Mouse (Mus musculus) activated CD4-positive, CD25-positive, alpha-beta regulatory T cell, adult 4 months (primary cell): Measurements from ENCODE around the gene Cotl1. TPM values are rescaled to one million over a fixed set of nuclear protein-coding genes. Genes with fewer than 3 reads are reported as not detected.
"Not testable (repeated sequence)": the region's sequence is repeated elsewhere in the genome, so short reads cannot be mapped to it uniquely, and the experiment has no call there.

Experiments used
- ATAC-seq: one replicate; pipeline ENCODE4 v1.8.0; 2017
- polyA plus RNA-seq, 2 experiments: library from polyadenylated mRNA; unstranded; fragments of 100-300 nt; shearing (Covaris generic); gene quantifications; one replicate each; pipeline ENCODE4 v1.2.1; 2017

The Cotl1 gene
- 100 to 1,000 TPM; 219 to 262 TPM for polyA plus RNA-seq

GRCm38 (mm10) chr8:119840275-119840808 lies at the start of gene Cotl1:
Gene Cotl1 (minus strand): TSS chr8:119840544.
- ATAC-seq, result peak; percentile 74

DNA sequence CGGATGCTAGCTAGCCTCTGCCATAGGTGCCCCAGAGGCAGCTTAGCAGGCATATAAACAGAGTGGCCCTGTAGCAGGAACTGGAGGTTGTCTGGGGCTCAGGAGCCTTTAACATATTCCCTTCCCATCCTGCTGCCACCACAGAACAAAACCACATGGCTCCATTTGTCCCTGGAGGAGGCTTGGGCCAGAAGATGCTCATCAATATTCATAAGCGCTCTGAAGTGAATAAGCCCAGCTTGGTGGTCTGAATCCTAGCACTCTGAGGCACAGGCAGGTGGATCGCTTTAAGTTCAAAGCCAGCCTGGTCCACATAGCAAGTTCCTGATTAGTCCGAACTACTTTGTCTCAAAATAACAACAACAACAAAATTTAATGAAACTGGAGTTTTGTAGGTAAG lies 47.7 kb upstream of the Cotl1 start:
- ATAC-seq, result no peak

DNA sequence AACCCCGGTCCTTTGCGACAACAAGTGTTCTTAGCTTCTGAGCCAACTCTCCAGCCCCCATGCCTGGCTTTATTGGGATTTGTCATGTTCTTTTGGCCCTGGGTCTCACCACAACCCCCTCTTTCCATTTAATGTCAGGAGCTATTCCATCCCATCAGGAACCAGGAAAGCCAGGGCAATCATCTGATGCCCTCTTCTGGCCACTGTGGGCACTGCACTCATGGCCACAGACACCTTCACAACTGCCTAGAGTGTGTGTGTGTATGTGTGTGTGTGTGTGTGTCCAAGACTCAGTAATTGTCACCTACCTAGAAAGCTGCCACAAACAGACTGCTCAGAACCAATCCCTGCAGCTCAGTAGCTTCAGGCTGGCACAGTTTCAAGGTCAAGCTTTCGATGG lies 46.8 kb upstream of the Cotl1 start:
- ATAC-seq, result no peak

GRCm38 (mm10) chr8:119885612-119886011 lies 45.3 kb upstream of the Cotl1 start:
- ATAC-seq, result no peak

DNA sequence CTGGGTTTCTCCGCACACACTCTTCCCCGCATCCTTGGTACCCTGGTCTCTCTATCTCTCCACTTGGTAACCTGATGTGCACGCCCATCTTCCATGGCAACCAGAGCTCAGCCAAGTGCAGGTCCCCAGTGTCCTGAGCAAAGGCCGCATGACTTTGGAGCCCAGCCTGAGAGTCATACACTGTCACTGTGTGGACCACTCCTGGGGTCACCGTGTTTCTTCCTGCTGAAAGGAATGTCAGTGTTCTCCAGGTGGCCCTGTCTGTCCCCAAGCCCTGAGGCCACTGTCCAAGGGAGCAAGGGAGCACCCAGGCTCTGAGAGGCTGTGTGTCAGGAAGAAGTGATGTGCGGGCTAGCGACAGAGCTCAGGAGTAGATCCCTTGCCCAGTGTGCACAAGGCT lies 42.9 kb upstream of the Cotl1 start:
- no peak for ATAC-seq

DNA sequence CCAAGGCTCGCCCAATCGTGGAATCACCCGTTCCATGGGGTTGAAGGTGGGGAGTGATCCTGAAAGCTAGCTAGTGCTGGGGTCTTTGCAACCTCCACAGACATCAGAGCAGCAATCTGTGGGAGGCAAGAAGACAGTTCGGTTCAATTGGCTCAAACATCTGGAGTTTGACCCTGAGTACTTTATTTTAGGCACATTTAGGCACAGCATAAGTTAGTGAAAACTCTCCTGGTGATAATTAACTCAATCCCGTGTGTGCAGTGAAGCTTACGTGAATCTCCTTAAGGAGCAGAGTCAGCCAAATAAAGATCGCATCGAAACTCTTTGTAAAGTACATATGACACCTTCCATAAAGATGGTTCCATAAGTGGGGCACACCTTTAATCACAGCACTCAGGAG lies 41.6 kb upstream of the Cotl1 start:
- no peak for ATAC-seq

- no peak for ATAC-seq
These were observed 41.0 kb upstream of the Cotl1 start for GRCm38 (mm10) chr8:119881301-119881700.

GRCm38 (mm10) chr8:119873181-119873580 lies 32.8 kb upstream of the Cotl1 start:
- no peak for ATAC-seq

DNA sequence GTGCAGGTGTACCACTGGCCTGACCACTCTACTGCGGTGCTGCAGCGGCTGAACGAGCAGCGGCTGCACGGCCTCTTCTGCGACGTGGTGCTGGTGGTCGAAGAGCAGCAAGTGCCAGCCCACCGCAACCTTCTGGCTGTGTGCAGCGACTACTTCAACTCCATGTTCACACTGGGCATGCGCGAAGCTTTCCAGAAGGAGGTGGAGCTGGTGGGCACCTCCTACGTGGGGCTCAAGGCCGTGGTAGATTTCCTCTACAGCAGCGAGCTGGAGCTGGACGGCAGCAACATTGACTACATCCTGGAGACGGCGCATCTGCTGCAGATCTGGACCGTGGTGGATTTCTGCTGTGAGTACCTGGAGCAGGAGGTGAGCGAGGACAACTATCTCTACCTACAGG lies 29.3 kb upstream of the Cotl1 start:
- no peak for ATAC-seq

- no peak for ATAC-seq
These were observed 22.4 kb upstream of the Cotl1 start for GRCm38 (mm10) chr8:119862749-119863148.

- no peak for ATAC-seq
These were observed 22.0 kb upstream of the Cotl1 start for GRCm38 (mm10) chr8:119862390-119862734.

DNA sequence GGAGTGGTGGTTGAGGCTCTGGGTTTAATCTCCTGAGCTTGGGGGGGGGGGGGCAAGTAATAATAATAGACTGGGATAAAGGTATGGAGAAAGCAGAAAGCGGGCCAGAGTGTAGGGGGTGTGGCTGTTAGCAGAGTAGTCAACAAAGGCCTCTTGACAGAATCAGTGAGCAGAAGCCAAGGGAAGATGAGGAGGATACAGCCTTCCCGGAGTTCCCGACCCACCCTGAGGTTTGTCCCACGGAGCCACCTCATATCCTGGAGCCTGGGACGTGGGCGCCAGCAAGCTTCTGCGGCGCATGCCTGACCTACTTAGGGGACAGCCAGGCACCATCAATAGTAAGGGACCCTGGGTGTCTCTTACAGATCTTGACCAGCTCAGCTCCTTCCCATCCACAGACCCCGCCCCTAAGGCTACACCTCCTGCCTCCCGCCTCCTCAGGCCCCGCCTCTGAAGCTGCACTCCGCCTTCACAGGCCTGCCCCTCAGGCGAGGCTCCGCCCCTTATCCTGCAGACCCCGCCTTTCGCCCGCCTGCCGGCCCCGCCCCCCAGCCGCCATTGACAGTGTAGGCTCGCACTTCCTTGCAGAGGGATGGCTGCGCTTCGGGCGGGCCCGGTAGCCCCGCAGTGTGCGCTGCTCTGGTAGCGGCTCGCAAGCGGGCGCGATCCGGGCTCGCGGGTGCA lies 21.5 kb upstream of the Cotl1 start, which contains the start of gene Klhl36:
TSS of gene Klhl36 (plus strand) at position 561 of the 684 bp plus-strand sequence.
- ATAC-seq, result peak; percentile 97

GRCm38 (mm10) chr8:119857767-119858166 lies 17.4 kb upstream of the Cotl1 start:
- no peak for ATAC-seq

- ATAC-seq, result no peak
These were observed 15.3 kb upstream of the Cotl1 start for GRCm38 (mm10) chr8:119855656-119856055.

GRCm38 (mm10) chr8:119854035-119854434 lies 13.7 kb upstream of the Cotl1 start:
- no peak for ATAC-seq

- no peak for ATAC-seq
These were observed 13.2 kb upstream of the Cotl1 start for GRCm38 (mm10) chr8:119853521-119853920.

DNA sequence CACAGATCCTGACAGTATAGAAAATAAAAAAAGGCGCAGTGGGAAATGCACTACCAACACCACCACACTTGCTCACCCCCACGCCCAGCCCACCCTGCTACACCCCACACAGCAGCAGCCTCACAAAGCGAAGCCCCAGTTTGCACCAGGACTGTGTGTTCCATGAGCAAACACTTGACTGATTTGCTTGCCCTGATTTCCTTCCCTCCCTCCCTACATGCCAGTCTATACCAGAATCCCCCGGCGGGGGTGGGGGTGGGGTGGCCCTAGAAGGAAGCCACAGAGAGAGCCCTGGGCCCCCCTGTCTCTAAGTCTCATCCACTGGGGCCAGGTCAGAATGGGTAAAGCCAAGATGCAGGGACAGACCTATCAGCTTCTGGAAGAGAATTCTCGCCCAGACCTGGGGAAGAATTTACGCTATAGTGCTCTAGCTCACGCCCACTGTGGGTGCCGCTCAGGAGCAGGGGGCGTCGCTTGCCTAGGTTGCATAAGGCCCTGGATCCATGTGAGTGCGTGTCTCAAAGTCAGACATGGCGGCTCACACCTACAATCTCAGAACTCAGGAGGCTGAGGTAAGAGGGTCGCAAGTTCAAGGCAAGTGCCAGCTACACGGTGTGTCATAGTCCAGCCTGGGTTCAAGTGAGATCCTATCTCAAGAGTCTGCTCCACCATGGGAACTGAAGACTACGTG lies 7.0 kb upstream of the Cotl1 start:
- no peak for ATAC-seq

- ATAC-seq, result not testable (repeated sequence)
These were observed 5.4 kb upstream of the Cotl1 start for GRCm38 (mm10) chr8:119845741-119846140.

- ATAC-seq, result no peak
These were observed 4.2 kb upstream of the Cotl1 start for GRCm38 (mm10) chr8:119844577-119844976.

DNA sequence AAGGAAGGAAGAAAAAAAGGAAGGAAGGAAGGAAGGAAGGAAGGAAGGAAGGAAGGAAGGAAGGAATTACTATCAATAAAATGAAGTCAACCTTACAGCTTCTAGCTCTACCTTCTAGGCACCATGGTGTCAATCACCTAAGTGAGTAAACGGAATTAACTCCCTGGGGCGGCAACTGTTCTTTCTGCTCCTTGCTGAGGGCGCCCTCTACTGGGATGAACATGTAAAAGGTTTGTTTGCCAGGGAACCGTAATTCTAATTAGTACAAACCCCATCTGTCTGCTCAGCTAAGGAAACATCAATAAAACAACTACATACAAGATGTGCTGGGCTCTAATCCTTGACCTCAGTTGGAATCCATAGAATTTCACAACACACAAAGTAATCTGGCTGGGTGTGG lies 3.1 kb upstream of the Cotl1 start:
- ATAC-seq, result peak; percentile 18

GRCm38 (mm10) chr8:119840905-119841411 lies 614 bp upstream of the Cotl1 start:
- no peak for ATAC-seq

GRCm38 (mm10) chr8:119839419-119840021 lies 824 bp downstream of the Cotl1 start:
- ATAC-seq, result no peak

- ATAC-seq, result no peak
These were observed 1.4 kb downstream of the Cotl1 start for GRCm38 (mm10) chr8:119838983-119839340.
